Mouse (Mus musculus) embryonic facial prominence, embryonic 14.5 days (tissue): ENCODE measurements around the gene Aldh1a1. TPM values are rescaled to one million over a fixed set of nuclear protein-coding genes. Genes with fewer than 3 reads are reported as not detected.
A peak's percentile ranks its signal among the peaks of the same experiment; 100 is the strongest.

ENCODE experiments used
- ATAC-seq: fragments of 200-750 bp; cut with Nextera tagmentation; 2 replicates; pipeline ENCODE4 v1.8.0; 2017; ENCODE audit warnings: low read depth, moderate number of reproducible peaks, moderate TSS enrichment
- DNase-seq: peaks from one replicate; pipeline ENCODE4 v3.0.0-alpha.2; 2015; ENCODE audit warnings: low spot score
- H3K27ac ChIP-seq: fragments of 300-500 bp; sonication (generic); replicated peaks from 2 replicates; pipeline ENCODE4 v1.5.1; 2014; ENCODE audit warnings: low read depth, mild to moderate bottlenecking, low read length, moderate library complexity
- H3K27me3 ChIP-seq: fragments of 300-500 bp; sonication (generic); replicated peaks from 2 replicates; pipeline ENCODE4 v1.6.1; 2014; ENCODE audit warnings: low read length; ENCODE audit not compliant: control insufficient read depth, insufficient read depth
- H3K36me3 ChIP-seq: fragments of 300-500 bp; sonication (generic); 2 replicates; pipeline ENCODE4 v1.6.1; 2014; ENCODE audit warnings: low read length, mixed read lengths; ENCODE audit not compliant: control insufficient read depth, insufficient read depth
- H3K4me1 ChIP-seq: fragments of 300-500 bp; sonication (generic); 2 replicates; pipeline ENCODE4 v1.6.1; 2014; ENCODE audit warnings: antibody characterized with exemption, low read length; ENCODE audit not compliant: control insufficient read depth, insufficient read depth
- H3K4me2 ChIP-seq: fragments of 300-500 bp; sonication (generic); 2 replicates; pipeline ENCODE4 v1.6.1; 2014; ENCODE audit warnings: low read depth, mild to moderate bottlenecking, low read length, moderate library complexity, mixed read lengths
- H3K4me3 ChIP-seq: fragments of 300-500 bp; sonication (generic); 2 replicates; pipeline ENCODE4 v1.5.1; 2014; ENCODE audit warnings: low read depth, mild to moderate bottlenecking, low read length
- H3K9ac ChIP-seq: fragments of 300-500 bp; sonication (generic); 2 replicates; pipeline ENCODE4 v1.6.1; 2014; ENCODE audit warnings: low read depth, mild to moderate bottlenecking, low read length, moderate library complexity, mixed read lengths
- H3K9me3 ChIP-seq: fragments of 300-500 bp; sonication (generic); 2 replicates; pipeline ENCODE4 v1.6.1; 2016; ENCODE audit warnings: low read length; ENCODE audit not compliant: control insufficient read depth
- WGBS: fragments of 180-500 bp; shearing (Covaris S2); extraction: QIAGEN DNeasy Blood & Tissue Kit; methylation state at CpG from one replicate; pipeline ENCODE4 v1.1.7; 2014; 5-methylcytosine and 5-hydroxymethylcytosine counted together
- polyA plus RNA-seq: library from polyadenylated mRNA; unstranded; fragments of >200 nt; fragmentation: Nextera tagmentation; extraction: Ambion mirVana; gene quantifications from 2 replicates; pipeline ENCODE4 v1.2.1, GENCODE M21; 2014

Aldh1a1 gene
- polyA plus RNA-seq: 7.7 and 11.1 TPM in 2 replicates

- no peak within 1 kb of the TSS for H3K9ac ChIP-seq
- DNase-seq (no peak), ATAC-seq (no peak)
- H3K4me1 ChIP-seq: no peaks in the 10 kb centered on the region
- no peaks in the 10 kb centered on the region for H3K9me3 ChIP-seq
- 75% methylated on average over 2 of the region's 2 CpGs for WGBS
- H3K4me2 ChIP-seq: no peak within 1 kb of the TSS
- H3K27ac ChIP-seq: no peak within 1 kb of the TSS
- no peaks in the 10 kb centered on the region for H3K27me3 ChIP-seq
- H3K4me3 ChIP-seq: no peak within 1 kb of the TSS
- H3K36me3 ChIP-seq: no peaks in the 10 kb centered on the region
Observed at GRCm38 (mm10) chr19:20492491-20492890, at the start of gene Aldh1a1. TSS of gene Aldh1a1 (plus strand) at chr19:20492715.

GRCm38 (mm10) chr19:20447807-20448206, 44.7 kb upstream of the Aldh1a1 start:
- Histone ChIP-seq H3K4me3 (no peak overlapping the region), H3K4me2 (no peak overlapping the region), H3K36me3 (no peaks in the 10 kb centered on the region), H3K4me1 (no peaks in the 10 kb centered on the region), H3K9ac (no peak overlapping the region), H3K9me3 (no peaks in the 10 kb centered on the region), H3K27ac (no peak overlapping the region), H3K27me3 (no peaks in the 10 kb centered on the region)
- DNase-seq: no peak
- ATAC-seq: no peak
- WGBS: 76% methylated on average over 2 of the region's 2 CpGs

- ATAC-seq: no peak
Observed at GRCm38 (mm10) chr19:20449546-20449945, 43.0 kb upstream of the Aldh1a1 start.

DNA sequence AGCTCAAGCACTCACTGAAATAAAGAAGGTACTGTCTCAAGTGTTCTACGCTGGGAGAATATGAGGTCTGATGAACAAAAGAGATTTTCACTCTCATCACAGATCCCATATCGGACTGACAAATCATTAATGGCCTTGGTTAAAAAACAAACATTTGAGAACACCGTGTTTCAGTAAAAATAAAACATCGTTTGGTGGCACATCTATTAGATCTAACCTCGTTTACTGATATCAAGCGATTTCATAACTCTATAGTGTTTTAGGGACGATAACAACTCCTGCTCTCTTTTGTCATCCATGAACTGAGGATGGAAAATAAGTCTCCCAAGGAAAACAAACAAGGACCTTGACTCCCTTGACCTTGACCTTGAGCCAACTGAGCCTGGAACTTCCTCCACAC, 41.5 kb upstream of the Aldh1a1 start:
- Histone ChIP-seq H3K4me1 (no peaks in the 10 kb centered on the region), H3K36me3 (no peaks in the 10 kb centered on the region), H3K4me3 (no peak overlapping the region), H3K9ac (no peak overlapping the region), H3K27me3 (no peaks in the 10 kb centered on the region), H3K9me3 (no peaks in the 10 kb centered on the region), H3K4me2 (no peak overlapping the region), H3K27ac (no peak overlapping the region)
- DNase-seq (no peak), ATAC-seq (no peak)
- WGBS: 88% methylated on average over 7 of the region's 7 CpGs

More at GRCm38 (mm10) chr19:20449546-20449945, 43.0 kb upstream of the Aldh1a1 start:
- H3K4me1 ChIP-seq: no peaks in the 10 kb centered on the region
- H3K4me3 ChIP-seq: no peak overlapping the region
- no peaks in the 10 kb centered on the region for H3K9me3 ChIP-seq
- no peak overlapping the region for H3K9ac ChIP-seq
- H3K36me3 ChIP-seq: no peaks in the 10 kb centered on the region
- peak; percentile 56 for DNase-seq
- H3K27me3 ChIP-seq: no peaks in the 10 kb centered on the region
- no peak overlapping the region for H3K27ac ChIP-seq
- H3K4me2 ChIP-seq: no peak overlapping the region

DNA sequence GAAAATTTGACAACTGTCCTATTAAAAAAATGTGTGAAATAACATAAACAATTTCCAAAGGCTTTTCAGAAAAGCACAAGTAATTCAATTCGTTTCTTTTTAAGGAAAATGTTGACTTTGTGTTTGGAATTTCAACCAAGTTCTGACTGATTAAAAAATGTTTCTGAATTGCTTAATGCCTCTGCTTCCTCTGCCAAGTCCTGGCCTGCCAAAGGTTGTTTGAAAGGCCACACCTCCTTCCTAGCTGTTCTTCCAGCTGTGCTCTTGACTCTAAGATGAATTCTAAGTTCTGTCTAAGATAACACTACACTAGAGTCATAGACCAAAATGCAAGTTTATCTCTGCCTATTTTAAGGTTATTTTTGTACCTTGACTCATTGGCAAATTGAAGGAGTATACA, 8.0 kb upstream of the Aldh1a1 start:
- Histone ChIP-seq H3K9me3 (no peaks in the 10 kb centered on the region), H3K4me3 (no peak overlapping the region), H3K9ac (no peak overlapping the region), H3K36me3 (no peaks in the 10 kb centered on the region), H3K27ac (no peak overlapping the region), H3K4me2 (no peak overlapping the region), H3K4me1 (no peaks in the 10 kb centered on the region), H3K27me3 (no peaks in the 10 kb centered on the region)
- WGBS: 44% methylated on average over 1 of the region's 1 CpGs
- ATAC-seq (no peak), DNase-seq (peak; percentile 49)

- Histone ChIP-seq H3K4me1 (no peaks in the 10 kb centered on the region), H3K36me3 (no peaks in the 10 kb centered on the region), H3K9me3 (no peaks in the 10 kb centered on the region), H3K9ac (no peak overlapping the region), H3K27ac (no peak overlapping the region), H3K4me3 (no peak overlapping the region), H3K4me2 (no peak overlapping the region), H3K27me3 (no peaks in the 10 kb centered on the region)
- DNase-seq: no peak
- 72% methylated on average over 4 of the region's 4 CpGs for WGBS
- no peak for ATAC-seq
Observed at GRCm38 (mm10) chr19:20491950-20492349, 565 bp upstream of the Aldh1a1 start.

DNA sequence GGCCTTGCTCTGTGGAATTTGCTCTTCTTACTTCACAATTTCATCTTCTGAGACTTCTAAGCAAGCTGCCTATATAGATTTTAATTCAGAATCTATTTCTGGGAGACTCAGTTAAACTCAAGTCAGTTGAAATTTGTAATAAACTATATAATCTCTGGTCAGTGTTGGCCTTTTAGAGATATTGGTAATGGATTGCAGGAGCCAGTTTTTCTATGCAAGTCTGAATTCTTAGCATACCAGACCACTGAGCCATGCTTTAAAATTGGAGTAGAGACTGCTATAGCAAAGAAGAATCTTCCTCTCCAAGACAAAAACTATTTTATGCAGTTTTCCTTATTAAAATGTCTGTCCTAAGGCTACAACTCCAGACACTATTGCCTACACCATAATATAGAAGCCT, 4.0 kb downstream of the Aldh1a1 start:
- no peak for ATAC-seq
- no peak for DNase-seq
- H3K27ac ChIP-seq: no peak overlapping the region
- no peak overlapping the region for H3K4me3 ChIP-seq
- H3K4me2 ChIP-seq: no peak overlapping the region
- no peaks in the 10 kb centered on the region for H3K9me3 ChIP-seq
- no peaks in the 10 kb centered on the region for H3K27me3 ChIP-seq
- H3K36me3 ChIP-seq: no peaks in the 10 kb centered on the region
- no peak overlapping the region for H3K9ac ChIP-seq
- H3K4me1 ChIP-seq: no peaks in the 10 kb centered on the region

DNA sequence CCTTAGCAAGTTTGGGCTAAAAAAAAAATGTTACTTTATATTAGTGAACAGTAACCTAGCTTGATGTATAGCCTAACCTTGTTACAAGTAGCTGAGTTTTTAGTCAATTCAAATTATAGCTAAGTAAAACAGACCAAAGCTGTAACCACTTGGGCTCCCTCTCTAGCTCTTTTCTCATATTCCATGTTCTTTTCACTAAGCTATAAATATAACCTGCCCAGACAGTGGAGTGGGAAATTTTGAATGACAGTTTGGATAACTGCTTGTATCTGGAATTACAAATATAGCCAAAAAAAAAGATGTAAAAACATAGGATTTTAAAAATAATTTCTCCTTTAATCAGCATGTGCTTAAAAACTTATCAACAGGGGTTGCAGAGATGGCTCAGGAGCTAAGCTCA, 12.8 kb downstream of the Aldh1a1 start:
- no peak overlapping the region for H3K9ac ChIP-seq
- no peak for ATAC-seq
- H3K27ac ChIP-seq: no peak overlapping the region
- H3K9me3 ChIP-seq: no peaks in the 10 kb centered on the region
- no peak overlapping the region for H3K4me2 ChIP-seq
- H3K36me3 ChIP-seq: no peaks in the 10 kb centered on the region
- DNase-seq: no peak
- H3K4me3 ChIP-seq: no peak overlapping the region
- H3K4me1 ChIP-seq: no peaks in the 10 kb centered on the region
- H3K27me3 ChIP-seq: no peaks in the 10 kb centered on the region

GRCm38 (mm10) chr19:20506936-20507615, 14.6 kb downstream of the Aldh1a1 start:
- 62% methylated on average over 9 of the region's 9 CpGs for WGBS
- H3K27ac ChIP-seq: no peak overlapping the region

More at GRCm38 (mm10) chr19:20506936-20507615, 14.6 kb downstream of the Aldh1a1 start:
- DNase-seq (peak; percentile 13), ATAC-seq (no peak)
- no peak overlapping the region for H3K4me3 ChIP-seq
- H3K4me2 ChIP-seq: no peak overlapping the region
- H3K4me1 ChIP-seq: no peaks in the 10 kb centered on the region
- no peaks in the 10 kb centered on the region for H3K9me3 ChIP-seq
- no peaks in the 10 kb centered on the region for H3K36me3 ChIP-seq
- H3K27me3 ChIP-seq: no peaks in the 10 kb centered on the region
- H3K9ac ChIP-seq: no peak overlapping the region
